8 mouse cellular contexts compared by ENCODE assay signal in genomic region chr7:19358634-19359033, GRCm38 (mm10). TPM values are rescaled to one million over a fixed set of nuclear protein-coding genes. Genes with fewer than 3 reads are reported as not detected.
DNase-seq lines count a peak whose midpoint lies in the region; ATAC-seq lines count a peak whose summit lies in the region.

No protein-coding gene starts in this region.

- H3K27ac ChIP-seq in kidney, embryonic 14.5 days (ENCODE audit: low read depth, low read length) = no peak overlapping the region
- H3K27ac ChIP-seq in hindbrain, embryonic 14.5 days = no peak overlapping the region
- H3K27ac ChIP-seq in midbrain, embryonic 16.5 days (ENCODE audit: low read length) = 0 out of 2 replicates have a peak overlapping the region, but pooled peaks have one; percentile 72

- H3K4me3 ChIP-seq in kidney, embryonic 14.5 days (ENCODE audit: low read length) = peak overlapping the region; percentile 82
- peak overlapping the region; percentile 72 for H3K4me3 ChIP-seq in hindbrain, embryonic 14.5 days (replicated peaks; ENCODE audit: low read length)
- H3K4me3 ChIP-seq in midbrain, embryonic 16.5 days (ENCODE audit: low read depth, low read length) = peak overlapping the region; percentile 73

- WGBS in kidney, embryonic 14.5 days = 20% methylated on average over 13 of the region's 13 CpGs
- WGBS in hindbrain, embryonic 14.5 days = 29% methylated on average over 13 of the region's 13 CpGs
- WGBS in midbrain, embryonic 16.5 days = 24% methylated on average over 13 of the region's 13 CpGs

- peak overlapping the region; percentile 69 for H3K9ac ChIP-seq in kidney, embryonic 14.5 days (ENCODE audit: low read depth, low read length)
- peak overlapping the region; percentile 72 for H3K9ac ChIP-seq in hindbrain, embryonic 14.5 days
- H3K9ac ChIP-seq in midbrain, embryonic 16.5 days (ENCODE audit: low read depth, low read length) = peak overlapping the region; percentile 73

- ATAC-seq in kidney, embryonic 14.5 days (ENCODE audit: low FRiP score, low TSS enrichment) = no peak
- ATAC-seq in hindbrain, embryonic 14.5 days (ENCODE audit: low FRiP score) = no peak
- no peak for ATAC-seq in midbrain, embryonic 16.5 days

- H3K4me2 ChIP-seq in kidney, embryonic 14.5 days (replicated peaks; ENCODE audit: low read depth, low read length) = peak overlapping the region; percentile 98
- peak overlapping the region; percentile 85 for H3K4me2 ChIP-seq in hindbrain, embryonic 14.5 days (replicated peaks)
- peak overlapping the region; percentile 98 for H3K4me2 ChIP-seq in midbrain, embryonic 16.5 days (ENCODE audit: low read length)

- H3K4me1 ChIP-seq in kidney, embryonic 14.5 days (ENCODE audit: control insufficient read depth, insufficient read depth, low read length) = 0 out of 2 replicates have a peak, but pooled peaks cover 4% of the 10 kb centered on the region
- H3K4me1 ChIP-seq in hindbrain, embryonic 14.5 days (replicated peaks; ENCODE audit: control insufficient read depth, insufficient read depth, low read length) = peaks cover 20% of the 10 kb centered on the region; the same call in 1 of the 2 replicates
- peaks cover 12% of the 10 kb centered on the region for H3K4me1 ChIP-seq in midbrain, embryonic 16.5 days (ENCODE audit: control insufficient read depth, insufficient read depth, low read length)

- H3K27me3 ChIP-seq in kidney, embryonic 14.5 days (ENCODE audit: control insufficient read depth, insufficient read depth, low read length) = no peaks in the 10 kb centered on the region
- no peaks in the 10 kb centered on the region for H3K27me3 ChIP-seq in hindbrain, embryonic 14.5 days (ENCODE audit: control insufficient read depth, insufficient read depth, low read length)
- no peaks in the 10 kb centered on the region for H3K27me3 ChIP-seq in midbrain, embryonic 16.5 days (ENCODE audit: control insufficient read depth, insufficient read depth, low read depth, low read length)

- DNase-seq in kidney, adult 9 months = no peak
- DNase-seq in adipocyte (ENCODE audit: low spot score) (peak; percentile 24), MN1 (ENCODE audit: low spot score) (no peak)
- DNase-seq in hindbrain, embryonic 14.5 days (ENCODE audit: low spot score) = no peak
- no peak for DNase-seq in ovary, postnatal 14 days (ENCODE audit: low spot score)
- no peak for DNase-seq in layer of hippocampus, adult 8-10 months (ENCODE audit: low spot score in 2 of 2)

- peaks cover 31% of the 10 kb centered on the region for H3K36me3 ChIP-seq in kidney, embryonic 14.5 days (ENCODE audit: control insufficient read depth, insufficient read depth, low read length)
- peaks cover 24% of the 10 kb centered on the region for H3K36me3 ChIP-seq in hindbrain, embryonic 14.5 days (replicated peaks; ENCODE audit: control insufficient read depth, insufficient read depth)
- peaks cover 14% of the 10 kb centered on the region for H3K36me3 ChIP-seq in midbrain, embryonic 16.5 days (ENCODE audit: control insufficient read depth, insufficient read depth, low read length)

- no peaks in the 10 kb centered on the region for H3K9me3 ChIP-seq in kidney, embryonic 14.5 days (ENCODE audit: control insufficient read depth, low read length)
- H3K9me3 ChIP-seq in hindbrain, embryonic 14.5 days (ENCODE audit: control insufficient read depth, low read length) = no peaks in the 10 kb centered on the region
- H3K9me3 ChIP-seq in midbrain, embryonic 16.5 days (replicated peaks; ENCODE audit: control insufficient read depth, low read length, poor library complexity, severe bottlenecking) = no peaks in the 10 kb centered on the region

RNA-seq across cellular contexts. Expression of gene Cd3eap, which starts 0.6 kb away (rescaled TPM):
- 21.9 and 26.8 TPM in 2 replicates for polyA plus RNA-seq in kidney, embryonic 14.5 days (2014; fragmentation: Nextera tagmentation; extraction: Ambion mirVana)
- 17.0 TPM in 2 replicates for polyA plus RNA-seq in hindbrain, embryonic 14.5 days (2014; fragmentation: Nextera tagmentation; extraction: Ambion mirVana)
- polyA plus RNA-seq in midbrain, embryonic 16.5 days (2015; fragmentation: Nextera tagmentation; extraction: Ambion mirVana) = 24.1 and 24.6 TPM in 2 replicates
- total RNA-seq in layer of hippocampus, adult 8-10 months (2022) = 10 to 100 TPM; 18.3 to 20.2 (median 19.0) TPM

RNA-seq across cellular contexts. Expression of gene Ppp1r13l, which starts 0.9 kb away (rescaled TPM):
- polyA plus RNA-seq in kidney, embryonic 14.5 days (2014; fragmentation: Nextera tagmentation; extraction: Ambion mirVana) = 5.4 and 7.8 TPM in 2 replicates
- 2.4 and 2.6 TPM in 2 replicates for polyA plus RNA-seq in hindbrain, embryonic 14.5 days (2014; fragmentation: Nextera tagmentation; extraction: Ambion mirVana)
- polyA plus RNA-seq in midbrain, embryonic 16.5 days (2015; fragmentation: Nextera tagmentation; extraction: Ambion mirVana) = 2.0 and 2.8 TPM in 2 replicates
- total RNA-seq in layer of hippocampus, adult 8-10 months (2022) = 1 to 10 TPM; 5.7 to 9.2 (median 8.1) TPM

RNA-seq across cellular contexts. Expression of gene Ercc1, which starts 14.1 kb away (rescaled TPM):
- 95.2 and 102 TPM in 2 replicates for polyA plus RNA-seq in kidney, embryonic 14.5 days (2014; fragmentation: Nextera tagmentation; extraction: Ambion mirVana)
- 82.6 and 86.1 TPM in 2 replicates for polyA plus RNA-seq in hindbrain, embryonic 14.5 days (2014; fragmentation: Nextera tagmentation; extraction: Ambion mirVana)
- polyA plus RNA-seq in midbrain, embryonic 16.5 days (2015; fragmentation: Nextera tagmentation; extraction: Ambion mirVana) = 80.1 and 82.4 TPM in 2 replicates
- total RNA-seq in layer of hippocampus, adult 8-10 months (2022) = 10 to 100 TPM; 41.9 to 47.8 (median 43.2) TPM

RNA-seq across cellular contexts. Expression of gene Ercc2, which starts 23.2 kb away (rescaled TPM):
- 11.9 and 12.6 TPM in 2 replicates for polyA plus RNA-seq in kidney, embryonic 14.5 days (2014; fragmentation: Nextera tagmentation; extraction: Ambion mirVana)
- polyA plus RNA-seq in hindbrain, embryonic 14.5 days (2014; fragmentation: Nextera tagmentation; extraction: Ambion mirVana) = 15.6 and 16.5 TPM in 2 replicates
- 28.0 and 29.5 TPM in 2 replicates for polyA plus RNA-seq in midbrain, embryonic 16.5 days (2015; fragmentation: Nextera tagmentation; extraction: Ambion mirVana)
- total RNA-seq in layer of hippocampus, adult 8-10 months (2022) = 10 to 100 TPM; 36.0 to 41.5 (median 37.7) TPM

RNA-seq across cellular contexts. Expression of gene Klc3, which starts 45.3 kb away (rescaled TPM):
- 5.7 and 6.7 TPM in 2 replicates for polyA plus RNA-seq in kidney, embryonic 14.5 days (2014; fragmentation: Nextera tagmentation; extraction: Ambion mirVana)
- polyA plus RNA-seq in hindbrain, embryonic 14.5 days (2014; fragmentation: Nextera tagmentation; extraction: Ambion mirVana) = 0.78 and 1.1 TPM in 2 replicates
- 1.4 and 1.7 TPM in 2 replicates for polyA plus RNA-seq in midbrain, embryonic 16.5 days (2015; fragmentation: Nextera tagmentation; extraction: Ambion mirVana)
- total RNA-seq in layer of hippocampus, adult 8-10 months (2022) = 1 to 10 TPM; 3.7 to 8.4 (median 6.9) TPM
